Mouse (Mus musculus) liver, postnatal 0 days (tissue): Measurements from ENCODE around the gene H2-Q10.

ENCODE experiments used
- CTCF ChIP-seq: sonication (generic); IDR thresholded peaks from 2 replicates; pipeline ENCODE4 v1.5.1; 2016; ENCODE audit warnings: antibody characterized with exemption, low read depth
- EP300 ChIP-seq: IDR thresholded peaks from 2 replicates; pipeline ENCODE4 v1.6.1; 2016; ENCODE audit warnings: antibody characterized with exemption, low read depth, mild to moderate bottlenecking

DNA sequence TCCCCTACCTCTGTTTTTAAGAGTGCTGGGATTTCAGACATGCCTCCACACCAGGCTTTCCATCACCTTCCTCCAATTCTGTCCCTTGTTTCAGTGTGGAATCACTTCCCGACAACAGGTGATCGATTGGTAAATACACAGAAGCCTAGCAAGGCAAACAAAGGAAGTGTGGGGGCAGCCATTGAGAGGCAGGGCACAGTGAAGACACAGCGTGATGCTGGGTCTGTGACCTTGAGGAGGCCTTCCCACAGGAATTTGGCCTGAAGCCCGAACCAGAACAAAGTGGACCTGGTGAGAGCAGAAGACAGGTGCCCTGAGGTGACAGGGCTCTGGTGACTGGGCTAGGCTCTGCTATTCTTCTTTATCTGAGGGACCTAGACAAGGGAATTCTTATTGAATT lies 15.8 kb downstream of the H2-Q10 start:
- TF ChIP-seq CTCF (no peak), EP300 (no peak; the same call in 1 of the 2 replicates)
